Mouse (Mus musculus): ENCODE measurements around the gene Ptma.

Gene Ptma

GRCm38 (mm10) chr1:86490697-86491096, 35.8 kb upstream of the Ptma start:
- no peak for TF ChIP-seq GATA4 (IDR thresholded peaks at IDR 0.05; ENCODE audit: insufficient replicate concordance, low read length)

- no peak for TF ChIP-seq GATA4 (IDR thresholded peaks at IDR 0.05; ENCODE audit: insufficient replicate concordance, low read length)
Measured at GRCm38 (mm10) chr1:86491533-86492094, 34.9 kb upstream of the Ptma start.

GRCm38 (mm10) chr1:86492095-86493070, 34.1 kb upstream of the Ptma start:
- TF ChIP-seq GATA4 (IDR thresholded peaks at IDR 0.05; ENCODE audit: insufficient replicate concordance, low read length) = no peak

DNA sequence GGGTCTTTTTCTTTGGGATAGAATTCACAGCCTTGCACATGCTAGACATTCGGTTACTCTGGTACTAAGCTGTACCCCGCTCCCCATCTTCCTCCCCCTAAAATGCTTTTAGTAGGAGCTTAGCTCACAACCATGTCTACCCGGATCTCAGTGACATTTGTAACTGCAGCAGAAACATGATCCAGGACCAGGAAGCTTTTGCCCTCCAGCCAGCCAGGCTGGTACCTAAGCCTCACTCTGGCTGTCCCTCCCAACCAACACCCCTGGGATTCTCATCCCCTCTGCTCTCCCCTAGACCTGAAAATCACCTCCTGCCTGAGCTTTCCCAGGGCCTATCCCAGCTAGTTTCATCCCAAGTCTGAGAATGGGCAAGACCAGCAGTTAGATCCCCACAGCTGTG, 32.7 kb upstream of the Ptma start:
- no peak for TF ChIP-seq GATA4 (IDR thresholded peaks at IDR 0.05; ENCODE audit: insufficient replicate concordance, low read length)

DNA sequence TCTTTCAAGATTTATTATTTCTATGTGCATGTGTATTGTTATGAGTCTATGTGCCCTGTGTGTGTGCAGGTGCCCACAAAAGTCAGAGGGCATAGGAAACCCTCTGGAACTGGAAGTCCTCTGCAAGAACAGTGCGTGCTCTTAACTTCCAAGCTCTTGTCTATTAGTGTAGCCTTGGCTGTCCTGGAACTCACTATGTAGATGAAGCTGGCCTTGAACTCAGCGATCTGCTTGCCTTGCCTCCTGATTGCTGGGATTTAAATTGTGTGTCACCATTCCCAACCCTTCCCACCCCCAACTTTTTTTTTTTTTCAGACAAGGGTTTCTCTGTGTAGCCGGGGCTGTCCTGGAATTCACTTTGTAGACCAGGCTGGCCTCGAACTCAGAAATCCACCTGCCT, 30.2 kb upstream of the Ptma start:
- no peak for TF ChIP-seq GATA4 (IDR thresholded peaks at IDR 0.05; ENCODE audit: insufficient replicate concordance, low read length)

DNA sequence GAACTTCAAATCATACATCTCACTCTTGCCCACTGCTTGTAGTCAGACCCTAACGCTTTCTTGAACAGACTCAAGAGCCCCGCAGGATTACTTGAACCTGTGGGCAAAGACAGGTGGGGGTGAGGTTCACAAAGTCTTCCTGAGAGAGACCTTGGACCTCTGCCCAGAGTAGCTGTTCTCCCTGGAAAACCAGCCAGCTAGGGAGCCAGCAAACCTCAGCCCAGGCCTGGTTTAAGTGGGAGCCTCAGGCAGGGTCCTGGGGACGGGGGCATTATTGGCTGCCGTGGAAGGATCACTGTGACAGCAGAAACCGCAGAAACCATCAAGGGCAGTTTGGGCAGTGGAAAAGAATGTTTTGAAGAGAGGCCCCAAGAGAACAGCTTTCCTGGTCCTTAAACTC, 29.2 kb upstream of the Ptma start:
- no peak for TF ChIP-seq GATA4 (IDR thresholded peaks at IDR 0.05; ENCODE audit: insufficient replicate concordance, low read length)

DNA sequence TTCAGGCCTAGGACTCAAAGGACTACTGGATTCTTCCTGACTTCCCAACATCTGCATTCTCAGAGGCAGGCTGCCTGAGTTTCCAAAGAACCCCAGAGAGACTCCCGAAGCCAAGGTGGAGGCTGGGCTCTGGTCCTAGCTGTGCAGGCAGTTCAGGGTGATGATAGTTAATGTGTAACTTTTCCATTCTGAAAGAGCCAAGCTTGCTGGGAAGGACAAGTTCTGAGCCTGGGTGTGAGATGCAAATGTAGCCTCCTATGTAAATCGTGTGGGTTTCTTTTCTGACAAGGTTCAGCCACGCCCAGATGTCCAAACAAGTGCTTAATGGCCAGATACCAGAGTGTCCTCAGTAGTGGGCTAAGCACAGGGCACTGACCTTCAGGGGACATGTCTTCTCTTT, 28.5 kb upstream of the Ptma start:
- no peak for TF ChIP-seq GATA4 (IDR thresholded peaks at IDR 0.05; ENCODE audit: insufficient replicate concordance, low read length)

DNA sequence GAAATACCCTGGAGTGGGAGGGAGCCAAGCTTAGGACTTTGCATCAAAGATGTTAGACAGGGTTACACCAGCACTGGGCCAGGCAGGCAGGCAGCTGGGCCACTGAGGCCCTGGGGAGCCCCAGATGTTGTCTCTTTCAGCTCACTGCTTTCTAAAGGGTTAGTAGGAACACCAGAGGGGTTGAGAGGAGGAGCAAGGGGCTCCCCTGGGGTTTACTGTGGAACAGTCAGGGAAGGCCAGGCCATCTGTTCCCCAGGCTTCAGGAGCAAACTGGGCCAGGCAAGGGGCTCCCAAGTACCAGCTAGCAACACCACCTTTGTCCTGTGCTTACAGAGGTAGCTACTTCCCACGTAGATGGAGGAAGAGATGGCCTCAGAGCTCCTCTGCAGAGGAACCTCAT, 27.9 kb upstream of the Ptma start:
- TF ChIP-seq GATA4 (IDR thresholded peaks at IDR 0.05; ENCODE audit: insufficient replicate concordance, low read length) = no peak

DNA sequence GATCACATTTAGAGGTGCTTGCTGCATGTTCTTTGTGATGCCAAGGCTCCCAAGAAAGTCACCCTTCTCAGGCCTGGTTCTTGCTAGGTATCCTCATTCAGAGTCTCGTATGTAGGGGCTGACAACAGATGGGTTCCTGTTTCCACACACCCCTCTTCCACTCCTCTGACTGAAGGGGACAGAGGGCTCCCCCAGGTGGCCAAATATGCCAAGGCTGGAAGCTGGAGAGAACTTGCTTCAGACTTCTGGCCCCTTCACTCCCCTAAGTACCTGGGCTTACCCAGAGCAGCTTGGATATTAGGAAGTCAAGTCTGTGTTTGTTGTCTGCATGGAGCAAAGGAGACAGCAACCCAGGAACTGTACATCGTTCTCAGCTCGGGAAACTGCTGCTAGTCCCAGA, 26.6 kb upstream of the Ptma start:
- TF ChIP-seq GATA4 (IDR thresholded peaks at IDR 0.05; ENCODE audit: insufficient replicate concordance, low read length) = no peak

- TF ChIP-seq GATA4 (IDR thresholded peaks at IDR 0.05; ENCODE audit: insufficient replicate concordance, low read length) = no peak
Measured at GRCm38 (mm10) chr1:86500681-86501080, 25.8 kb upstream of the Ptma start.

DNA sequence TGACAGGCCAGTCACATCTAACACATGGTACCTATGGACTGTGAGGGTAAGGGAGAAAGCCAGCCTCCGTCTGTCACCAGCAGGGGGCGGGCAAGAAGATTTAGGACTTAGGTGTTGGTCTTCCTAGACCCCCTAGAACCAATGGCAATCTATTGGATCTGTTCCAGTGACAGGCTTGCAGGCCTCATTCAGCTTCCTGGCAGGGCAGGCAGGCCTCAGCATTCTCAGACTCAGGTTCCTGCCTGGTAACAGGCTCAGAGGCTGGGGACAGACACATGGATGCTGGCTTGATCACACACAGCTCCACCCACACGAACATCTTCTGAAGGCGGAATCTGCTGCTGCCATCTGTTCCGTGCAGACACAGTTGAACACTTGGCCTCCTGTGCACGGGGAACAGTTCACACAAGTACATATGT, 25.4 kb upstream of the Ptma start:
- TF ChIP-seq GATA4 (IDR thresholded peaks at IDR 0.05; ENCODE audit: insufficient replicate concordance, low read length) = no peak

GRCm38 (mm10) chr1:86501559-86501958, 25.0 kb upstream of the Ptma start:
- TF ChIP-seq GATA4 (IDR thresholded peaks at IDR 0.05; ENCODE audit: insufficient replicate concordance, low read length) = no peak

DNA sequence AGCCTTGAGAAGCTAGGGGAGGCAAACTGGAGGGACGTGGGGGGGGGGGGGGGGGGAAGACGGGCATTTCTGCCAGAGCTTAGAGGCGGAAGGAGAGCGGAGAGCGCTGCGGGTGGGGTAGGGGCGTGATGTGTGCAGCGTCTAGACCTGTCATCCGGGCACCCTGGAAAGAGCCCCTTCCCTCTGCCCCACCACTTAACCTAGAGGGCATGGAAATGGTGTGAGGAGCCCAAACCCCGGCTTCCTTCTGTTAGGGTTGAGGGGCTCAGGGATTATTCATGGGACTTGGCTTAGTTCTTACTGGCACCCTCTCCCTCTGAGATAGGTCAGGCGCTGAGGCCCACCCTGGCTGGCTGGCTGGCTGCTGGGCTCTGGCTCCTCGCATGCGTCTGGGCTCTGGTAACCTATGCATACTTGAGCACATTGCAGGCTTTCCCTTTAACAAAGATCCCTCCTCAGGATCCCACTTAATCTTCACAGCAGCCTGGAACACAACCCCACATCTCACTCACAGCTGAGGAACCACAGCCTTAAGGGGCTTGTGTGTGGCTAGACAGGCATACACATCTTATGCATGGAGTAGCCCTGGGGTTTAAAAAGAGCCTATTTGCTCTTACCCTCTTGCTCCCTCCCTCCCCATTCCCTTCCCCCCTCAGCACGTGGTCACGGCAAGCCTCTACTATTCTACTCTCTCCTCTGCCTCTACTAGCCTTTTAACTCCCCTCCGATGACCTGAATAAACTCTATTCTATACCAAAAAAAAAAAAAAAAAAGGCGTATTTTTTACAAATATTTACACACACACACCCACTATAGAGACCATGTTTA, 24.1 kb upstream of the Ptma start:
- no peak for TF ChIP-seq GATA4 (IDR thresholded peaks at IDR 0.05; ENCODE audit: insufficient replicate concordance, low read length)

- TF ChIP-seq GATA4 (IDR thresholded peaks at IDR 0.05; ENCODE audit: insufficient replicate concordance, low read length) = no peak
Measured at GRCm38 (mm10) chr1:86503165-86503747, 23.3 kb upstream of the Ptma start.
